Mouse (Mus musculus) right cerebral cortex, adult 2 months (tissue): Measurements from ENCODE around the gene Luzp4.
"Not testable (repeated sequence)": the region's sequence is repeated elsewhere in the genome, so short reads cannot be mapped to it uniquely, and the experiment has no call there.

Experiments used
- DNase-seq, 2 experiments: peaks; one replicate each; pipeline ENCODE4 v3.0.0; 2021 to 2022; ENCODE audit warnings: low spot score in 2 of 2

Gene Luzp4

DNA sequence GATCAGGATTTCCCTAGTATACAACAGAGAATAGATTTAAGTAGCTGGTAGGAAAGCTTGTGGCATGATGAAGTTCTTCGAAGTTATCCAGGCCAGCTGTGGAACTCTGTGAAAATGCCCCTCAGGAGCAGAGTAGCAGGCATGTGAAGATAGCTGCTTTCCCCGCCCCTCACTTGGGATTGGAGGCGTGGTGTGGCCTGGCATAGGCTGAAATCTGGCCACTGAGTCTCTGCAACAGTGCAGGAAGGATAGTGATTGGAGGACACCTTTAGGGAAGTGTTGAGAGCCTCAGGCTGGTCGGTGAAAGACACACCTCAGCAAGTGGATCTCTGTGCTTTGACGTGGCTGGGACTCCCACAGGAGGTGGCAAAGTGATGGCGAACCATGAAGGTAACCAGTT lies at the start of gene Luzp4:
Gene Luzp4, plus strand, starts transcription at position 301 of the 400 bp plus-strand sequence.
- DNase-seq = not testable (repeated sequence)

DNA sequence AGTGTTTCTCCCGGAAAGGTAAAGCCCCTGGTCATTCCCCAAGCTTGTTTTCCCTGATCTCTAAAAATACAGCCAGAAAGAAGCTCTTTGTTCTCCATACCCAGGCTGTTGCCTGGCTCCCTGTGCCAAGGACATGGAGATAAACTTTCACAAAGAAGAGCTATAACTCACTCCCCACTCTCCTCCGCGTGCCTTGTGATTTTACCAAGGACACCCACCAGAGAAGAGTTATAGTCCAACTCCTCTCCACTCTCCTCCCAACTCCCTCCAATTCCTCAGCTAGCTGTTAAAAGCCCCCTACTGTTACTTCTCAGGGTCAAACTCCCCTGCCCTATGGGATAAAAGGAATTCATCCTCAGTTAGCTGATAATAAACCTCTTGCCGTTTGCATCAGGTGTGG lies 15.6 kb upstream of the Luzp4 start:
- DNase-seq = not testable (repeated sequence)
